Mouse (Mus musculus) CD4-positive naive resting alpha-beta T cell, adult 57 days (primary cell): ENCODE measurements around the gene Qser1. TPM values are rescaled to one million over a fixed set of nuclear protein-coding genes. Genes with fewer than 3 reads are reported as not detected.

Experiments used
- total RNA-seq: library from RNA; stranded (reverse); gene quantifications from one replicate; pipeline ENCODE4 v1.2.4, GENCODE M21; 2023

Gene Qser1
- 11.5 TPM for total RNA-seq

DNA sequence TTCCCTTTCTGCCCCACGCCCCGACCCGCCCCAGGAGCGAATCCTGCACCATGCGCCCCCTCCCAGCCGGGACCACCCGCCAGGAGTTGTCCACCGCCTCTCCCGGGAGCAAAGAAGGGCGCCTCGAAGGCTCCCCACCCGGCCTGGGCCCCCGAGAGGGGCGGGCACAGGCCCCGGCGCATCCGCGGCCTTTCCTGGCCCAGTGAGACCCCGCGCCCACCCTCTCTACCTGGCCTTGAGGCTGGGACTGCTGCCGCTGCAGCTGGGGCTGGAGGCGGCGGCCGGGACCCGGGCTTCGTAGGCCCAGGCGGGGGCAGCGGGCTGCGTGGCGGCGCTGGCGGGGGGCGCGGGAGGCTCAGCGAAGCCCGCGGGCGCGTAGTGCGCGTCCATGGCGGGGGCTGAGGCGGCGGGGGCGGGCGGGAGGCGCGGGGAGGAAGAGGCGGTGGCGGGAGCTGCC, at the start of gene Qser1:
TSS of gene Qser1 (minus strand) at position 390 of the 457 bp plus-strand sequence.

GRCm38 (mm10) chr2:104849276-104849990, 32.9 kb upstream of the Qser1 start, which contains the start of gene Prrg4:
Gene Prrg4, minus strand, starts transcription at chr2:104849876.

GRCm38 (mm10) chr2:104742741-104743064, 73.9 kb downstream of the Qser1 start, which contains the start of gene Depdc7:
Gene Depdc7, minus strand, starts transcription at chr2:104742878.

DNA sequence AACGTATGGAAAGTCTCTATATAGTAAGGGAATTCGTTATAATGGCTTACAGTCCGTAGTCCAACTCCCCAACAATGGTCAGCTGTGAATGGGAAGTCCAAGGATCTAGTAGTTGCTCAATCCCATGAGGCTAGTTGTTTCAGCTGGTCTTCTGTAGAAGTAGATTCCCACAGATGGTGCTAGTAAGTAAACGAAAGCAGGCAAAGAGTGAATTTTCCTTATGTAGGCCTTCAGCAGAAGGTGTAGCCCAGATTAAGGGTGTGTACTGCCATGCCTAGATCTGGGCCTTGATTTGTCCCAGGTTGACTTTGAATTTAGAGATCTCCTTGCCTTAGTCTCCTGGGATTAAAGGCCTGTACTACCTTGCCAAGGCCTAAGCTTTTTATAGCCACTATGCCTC, 100.3 kb downstream of the Qser1 start, which contains the start of gene Pin1rt1:
TSS of gene Pin1rt1 (minus strand) at position 101 of the 400 bp plus-strand sequence.

GRCm38 (mm10) chr2:104711585-104712485, 104.7 kb downstream of the Qser1 start, which contains the start of gene Tcp11l1:
Gene Tcp11l1, minus strand, starts transcription at chr2:104712169.

Other genes with a start within 250 kb of the Qser1 start
- gene Cstf3, start 226.2 kb downstream of the Qser1 start, total RNA-seq: 47.3 TPM
- gene Tcp11l1, start 104.6 kb downstream of the Qser1 start, total RNA-seq: 1.3 TPM
- not detected for gene Pin1rt1, start 100.4 kb downstream of the Qser1 start, total RNA-seq
- not detected for gene Depdc7, start 73.9 kb downstream of the Qser1 start, total RNA-seq
- gene Prrg4, start 33.1 kb upstream of the Qser1 start, total RNA-seq: 3.0 TPM
- not detected for gene Ccdc73, start 51.0 kb upstream of the Qser1 start, total RNA-seq
- gene Eif3m, start 200.3 kb upstream of the Qser1 start, total RNA-seq: 165 TPM